In the genomic region with DNA sequence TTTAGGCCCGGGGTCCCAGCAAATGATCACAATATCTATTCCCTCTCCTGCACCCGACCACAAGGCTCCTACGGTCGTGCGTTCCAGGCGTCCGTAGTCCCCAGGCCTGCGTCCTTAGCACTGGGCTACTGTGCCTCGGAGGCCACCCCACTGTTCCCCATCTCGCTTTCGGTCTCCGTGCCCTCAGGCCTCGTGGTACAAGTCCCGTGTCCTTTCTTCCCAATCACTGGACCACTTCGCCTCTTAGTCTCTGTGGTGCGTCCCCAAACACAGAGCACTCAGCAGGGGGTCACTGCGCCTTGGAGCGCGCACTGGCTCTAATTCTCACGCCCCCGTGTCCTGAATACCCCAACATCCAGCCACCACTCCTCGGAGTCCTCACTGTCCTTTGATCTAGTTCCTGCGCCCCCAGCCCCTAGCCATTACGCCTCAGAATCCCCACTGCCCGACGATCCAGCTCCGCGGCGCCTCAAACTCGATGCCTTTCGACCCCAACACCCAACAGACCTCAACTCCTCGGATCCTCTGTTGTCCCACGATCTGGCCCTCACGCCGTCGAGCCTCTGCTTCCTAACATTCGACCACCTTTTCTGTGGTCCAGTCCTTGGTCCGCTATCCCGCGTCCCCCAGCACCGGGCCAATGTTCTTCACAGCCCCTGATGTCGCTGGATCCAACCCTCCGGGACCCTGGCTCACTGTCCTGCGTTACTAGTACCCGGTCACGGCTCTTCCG, we compare ENCODE assay signal across 9 mouse cellular contexts. TPM values are rescaled to one million over a fixed set of nuclear protein-coding genes. Genes with fewer than 3 reads are reported as not detected.
DNase-seq lines count a peak whose midpoint lies in the region; ATAC-seq and TF ChIP-seq lines count a peak whose summit lies in the region.
"Had no signal": no experiment of that assay in that cellular context is flagged by ENCODE, and none has a peak within 500 bp of the region (broad histone marks: within the 10 kb centered on the region; RNA-seq: fewer than 3 reads in every experiment).

No protein-coding gene starts in this region.

- no peak for DNase-seq in heart, adult 9 months (ENCODE audit: low spot score in 2 of 2)
- no peak for DNase-seq in midbrain, embryonic 10.5 days (ENCODE audit: low spot score)
- no peak for DNase-seq in urinary bladder, postnatal 10 days (ENCODE audit: low spot score)
- DNase-seq in spleen, postnatal 36 days (ENCODE audit: low spot score in 2 of 2): no peak
- no peak for DNase-seq in thymus, adult 2 months

- TF ChIP-seq POLR2A in thymus, adult 2 months (IDR thresholded peaks at IDR 0.05; ENCODE audit: control insufficient read depth, extremely low read depth, insufficient read depth, low read length, poor library complexity): no peak

- peak overlapping the region; percentile 83 for H3K4me2 ChIP-seq in heart, embryonic 13.5 days
- peak overlapping the region; percentile 76 for H3K4me2 ChIP-seq in heart, embryonic 16.5 days (ENCODE audit: low read depth, low read length)

- H3K9me3 ChIP-seq in heart, embryonic 13.5 days: no peaks in the 10 kb centered on the region
- no peaks in the 10 kb centered on the region for H3K9me3 ChIP-seq in heart, embryonic 16.5 days (replicated peaks; ENCODE audit: control insufficient read depth, low read length)
- no peaks in the 10 kb centered on the region for H3K9me3 ChIP-seq in midbrain, embryonic 10.5 days (replicated peaks)

- TF ChIP-seq CTCF in thymus, adult 2 months (IDR thresholded peaks at IDR 0.05; ENCODE audit: borderline replicate concordance, control insufficient read depth, extremely low read depth, insufficient read depth, low read length, poor library complexity): no peak

- H3K27ac ChIP-seq in heart, embryonic 13.5 days (replicated peaks): peak overlapping the region; percentile 42
- no peak overlapping the region for H3K27ac ChIP-seq in heart, embryonic 16.5 days (ENCODE audit: low read length)
- H3K27ac ChIP-seq in midbrain, embryonic 10.5 days (replicated peaks): peak overlapping the region; percentile 77
- H3K27ac ChIP-seq in thymus, adult 2 months (ENCODE audit: control insufficient read depth, insufficient read depth, low read length): no peak overlapping the region

- peaks cover 53% of the 10 kb centered on the region for H3K27me3 ChIP-seq in heart, embryonic 13.5 days (replicated peaks)
- peaks cover 33% of the 10 kb centered on the region for H3K27me3 ChIP-seq in heart, embryonic 16.5 days (ENCODE audit: control insufficient read depth, insufficient read depth, low read length)
- peaks cover 50% of the 10 kb centered on the region for H3K27me3 ChIP-seq in midbrain, embryonic 10.5 days (ENCODE audit: low read depth, poor library complexity, severe bottlenecking)
- peaks cover 9% of the 10 kb centered on the region; the same call in 1 of the 2 replicates for H3K27me3 ChIP-seq in thymus, adult 2 months (ENCODE audit: control insufficient read depth, insufficient read depth, low read length)

- H3K9ac ChIP-seq in heart, embryonic 13.5 days: peak overlapping the region; percentile 83
- H3K9ac ChIP-seq in heart, embryonic 16.5 days (ENCODE audit: low read length): peak overlapping the region; percentile 67

- WGBS in heart, embryonic 13.5 days: under 1% methylated on average over 47 of the region's 47 CpGs
- WGBS in heart, embryonic 16.5 days: 2% methylated on average over 47 of the region's 47 CpGs
- 1% methylated on average over 47 of the region's 47 CpGs for WGBS in midbrain, embryonic 10.5 days
- 8% methylated on average over 47 of the region's 47 CpGs for WGBS in thymus, adult 2 months

- H3K36me3 ChIP-seq in heart, embryonic 13.5 days: no peaks in the 10 kb centered on the region
- no peaks in the 10 kb centered on the region for H3K36me3 ChIP-seq in heart, embryonic 16.5 days (ENCODE audit: control insufficient read depth, insufficient read depth)
- no peaks in the 10 kb centered on the region for H3K36me3 ChIP-seq in midbrain, embryonic 10.5 days
- H3K36me3 ChIP-seq in thymus, adult 2 months (ENCODE audit: control insufficient read depth, insufficient read depth, low read length): no peaks in the 10 kb centered on the region

- ATAC-seq in heart, embryonic 13.5 days (ENCODE audit: extremely low read depth, insufficient number of reproducible peaks, low FRiP score, low TSS enrichment): 0 out of 2 replicates have a peak, but pooled peaks have one; percentile 16
- ATAC-seq in common myeloid progenitor, adult 5-6 weeks (replicated peaks; ENCODE audit: low read depth, poor library complexity, severe bottlenecking): peak; percentile 34; the same call in 1 of the 2 replicates
- no peak for ATAC-seq in heart, embryonic 16.5 days (replicated peaks; ENCODE audit: extremely low read depth, insufficient read depth, low FRiP score)

- H3K4me1 ChIP-seq in heart, embryonic 13.5 days: peaks cover 26% of the 10 kb centered on the region
- H3K4me1 ChIP-seq in heart, embryonic 16.5 days (ENCODE audit: control insufficient read depth, insufficient read depth, low read length): peaks cover 8% of the 10 kb centered on the region
- H3K4me1 ChIP-seq in midbrain, embryonic 10.5 days: peaks cover 24% of the 10 kb centered on the region
- no peaks in the 10 kb centered on the region for H3K4me1 ChIP-seq in thymus, adult 2 months (replicated peaks; ENCODE audit: control insufficient read depth, insufficient read depth, low read length)

- peak overlapping the region; percentile 64 for H3K4me3 ChIP-seq in heart, embryonic 13.5 days
- peak overlapping the region; percentile 50 for H3K4me3 ChIP-seq in heart, embryonic 16.5 days (ENCODE audit: low read length)
- H3K4me3 ChIP-seq in midbrain, embryonic 10.5 days: peak overlapping the region; percentile 65
- H3K4me3 ChIP-seq in thymus, adult 2 months (ENCODE audit: control insufficient read depth, insufficient read depth, low read length): no peak overlapping the region

RNA-seq across cellular contexts. Expression of a gene that starts 0.8 kb away (rescaled TPM):
- 20.2 and 21.8 TPM in 2 replicates for polyA plus RNA-seq in heart, embryonic 13.5 days (2015; fragmentation: Nextera tagmentation; extraction: Ambion mirVana)
- not detected in 2 replicates for total RNA-seq in common myeloid progenitor, adult 5-6 weeks (2017)
- 9.0 and 10.0 TPM in 2 replicates for polyA plus RNA-seq in heart, embryonic 16.5 days (2015; fragmentation: Nextera tagmentation; extraction: Ambion mirVana)
- 38.0 and 44.3 TPM in 2 replicates for polyA plus RNA-seq in midbrain, embryonic 10.5 days (2016; fragmentation: Nextera tagmentation; extraction: Ambion mirVana)
- 0.22 and 0.66 TPM in 2 replicates for polyA plus RNA-seq in thymus, adult 2 months (2012; rRNA removed)
- total RNA-seq: MEL had no signal

RNA-seq across cellular contexts. Expression of a gene that starts 25.7 kb away (rescaled TPM):
- polyA plus RNA-seq in heart, embryonic 13.5 days (2015; fragmentation: Nextera tagmentation; extraction: Ambion mirVana): 32.7 and 38.7 TPM in 2 replicates
- 3.8 and 15.0 TPM in 2 replicates for total RNA-seq in common myeloid progenitor, adult 5-6 weeks (2017)
- 35.9 and 41.4 TPM in 2 replicates for polyA plus RNA-seq in heart, embryonic 16.5 days (2015; fragmentation: Nextera tagmentation; extraction: Ambion mirVana)
- polyA plus RNA-seq in midbrain, embryonic 10.5 days (2016; fragmentation: Nextera tagmentation; extraction: Ambion mirVana): 104 and 114 TPM in 2 replicates
- 7.7 and 9.4 TPM in 2 replicates for polyA plus RNA-seq in thymus, adult 2 months (2012; rRNA removed)

Comparison
In these comparisons a context has a peak if more than half of its experiments do, and no peak if none do; other contexts are left out.
1. H3K27ac ChIP-seq: peak in heart, embryonic 13.5 days (single experiment) and midbrain, embryonic 10.5 days (single experiment); none in heart, embryonic 16.5 days (single experiment) and thymus, adult 2 months (single experiment).